Mouse (Mus musculus) olfactory bulb, adult 2 months (tissue): ENCODE measurements around the gene Gm21983. TPM values are rescaled to one million over a fixed set of nuclear protein-coding genes. Genes with fewer than 3 reads are reported as not detected.

Source experiments
- H3K27ac ChIP-seq: fragments of 200-500 bp; 2 replicates; pipeline ENCODE4 v1.5.1; 2012; ENCODE audit warnings: low read depth, low read length; ENCODE audit not compliant: insufficient read depth
- H3K4me1 ChIP-seq: fragments of 200-500 bp; 2 replicates; pipeline ENCODE4 v1.6.1; 2012; ENCODE audit warnings: low read length; ENCODE audit not compliant: control insufficient read depth, insufficient read depth
- H3K4me3 ChIP-seq: fragments of 200-500 bp; 2 replicates; pipeline ENCODE4 v1.5.1; 2012; ENCODE audit warnings: mild to moderate bottlenecking, low read depth, low read length, moderate library complexity; ENCODE audit not compliant: insufficient read depth
- CTCF ChIP-seq: fragments of 200-500 bp; IDR thresholded peaks from 2 replicates; pipeline ENCODE4 v1.5.1; 2012; ENCODE audit warnings: low read depth, mild to moderate bottlenecking, low read length, moderate library complexity; ENCODE audit not compliant: insufficient read depth
- POLR2A ChIP-seq: fragments of 200-500 bp; IDR thresholded peaks from 2 replicates; pipeline ENCODE4 v1.6.1; 2012; ENCODE audit warnings: mild to moderate bottlenecking, low read depth, low read length, moderate library complexity; ENCODE audit not compliant: insufficient read depth
- WGBS: fragments of 180-500 bp; shearing (Covaris S2); methylation state at CpG from one replicate; pipeline ENCODE4 v1.1.7; 2018; 5-methylcytosine and 5-hydroxymethylcytosine counted together
- polyA plus RNA-seq: library from polyadenylated mRNA; stranded (reverse); fragments of >200 nt; gene quantifications from 2 replicates; pipeline ENCODE4 v1.2.4, GENCODE M21; 2012; ENCODE audit warnings: low replicate concordance; ENCODE audit not compliant: missing spikeins, insufficient read depth, insufficient read length

Gm21983 gene
- polyA plus RNA-seq, 1 experiment, result not detected

- no peak within 1 kb of the TSS for H3K4me3 ChIP-seq
- TF ChIP-seq POLR2A (no peak), CTCF (no peak)
- H3K27ac ChIP-seq, result no peak within 1 kb of the TSS
- WGBS, result 59% methylated on average over 10 of the region's 10 CpGs
- H3K4me1 ChIP-seq, result 0 out of 2 replicates have a peak, but pooled peaks cover 4% of the 10 kb centered on the region
These were observed 27.6 kb downstream of the Gm21983 start, which contains the start of gene Cyp2t4 for GRCm38 (mm10) chr7:27153205-27153764. TSS of gene Cyp2t4 (plus strand) at chr7:27153714.

GRCm38 (mm10) chr7:27136410-27136996, 44.4 kb downstream of the Gm21983 start:
- Histone ChIP-seq H3K4me3 (no peak overlapping the region), H3K4me1 (no peaks in the 10 kb centered on the region), H3K27ac (no peak overlapping the region)
- WGBS, result 60% methylated on average over 8 of the region's 8 CpGs
- TF ChIP-seq CTCF, result no peak
- no peak for TF ChIP-seq POLR2A

DNA sequence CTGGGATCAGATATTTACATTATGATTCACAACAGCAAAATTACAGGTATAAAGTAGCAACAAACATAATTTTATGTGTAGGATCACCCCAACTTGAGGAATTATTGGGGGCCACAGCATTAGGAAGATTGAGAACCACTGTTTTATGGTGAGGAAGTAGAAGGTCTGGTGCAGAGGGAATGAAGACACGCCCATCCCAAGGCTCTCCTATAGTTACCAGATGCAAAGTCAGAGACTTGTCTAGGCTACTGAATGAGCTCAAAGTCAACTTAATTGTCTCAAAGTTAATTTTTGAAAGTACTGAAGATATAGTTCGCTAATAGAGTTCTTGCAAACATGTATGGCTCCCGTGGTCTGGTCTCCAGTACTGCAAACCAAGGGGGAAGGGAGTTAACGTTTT, 47.1 kb downstream of the Gm21983 start:
- no peak for TF ChIP-seq CTCF
- no peak for TF ChIP-seq POLR2A
- H3K4me3 ChIP-seq, result no peak overlapping the region
- WGBS, result 83% methylated on average over 4 of the region's 4 CpGs
- H3K4me1 ChIP-seq, result no peaks in the 10 kb centered on the region
- no peak overlapping the region for H3K27ac ChIP-seq

- no peak overlapping the region for H3K27ac ChIP-seq
- no peaks in the 10 kb centered on the region for H3K4me1 ChIP-seq
- no peak overlapping the region for H3K4me3 ChIP-seq
- WGBS, result 63% methylated on average over 12 of the region's 12 CpGs
- TF ChIP-seq POLR2A (no peak), CTCF (no peak)
These were observed 47.7 kb downstream of the Gm21983 start for GRCm38 (mm10) chr7:27133156-27133555.

- Histone ChIP-seq H3K4me1 (no peaks in the 10 kb centered on the region), H3K4me3 (no peak overlapping the region), H3K27ac (no peak overlapping the region)
- TF ChIP-seq CTCF (no peak), POLR2A (no peak)
- WGBS, result 9% methylated on average over 10 of the region's 10 CpGs
These were observed 48.3 kb downstream of the Gm21983 start for GRCm38 (mm10) chr7:27132588-27132987.

- no peak for TF ChIP-seq CTCF
- 60% methylated on average over 2 of the region's 2 CpGs for WGBS
- Histone ChIP-seq H3K4me1 (no peaks in the 10 kb centered on the region), H3K27ac (no peak overlapping the region), H3K4me3 (no peak overlapping the region)
These were observed 49.5 kb downstream of the Gm21983 start for GRCm38 (mm10) chr7:27131387-27131786.

DNA sequence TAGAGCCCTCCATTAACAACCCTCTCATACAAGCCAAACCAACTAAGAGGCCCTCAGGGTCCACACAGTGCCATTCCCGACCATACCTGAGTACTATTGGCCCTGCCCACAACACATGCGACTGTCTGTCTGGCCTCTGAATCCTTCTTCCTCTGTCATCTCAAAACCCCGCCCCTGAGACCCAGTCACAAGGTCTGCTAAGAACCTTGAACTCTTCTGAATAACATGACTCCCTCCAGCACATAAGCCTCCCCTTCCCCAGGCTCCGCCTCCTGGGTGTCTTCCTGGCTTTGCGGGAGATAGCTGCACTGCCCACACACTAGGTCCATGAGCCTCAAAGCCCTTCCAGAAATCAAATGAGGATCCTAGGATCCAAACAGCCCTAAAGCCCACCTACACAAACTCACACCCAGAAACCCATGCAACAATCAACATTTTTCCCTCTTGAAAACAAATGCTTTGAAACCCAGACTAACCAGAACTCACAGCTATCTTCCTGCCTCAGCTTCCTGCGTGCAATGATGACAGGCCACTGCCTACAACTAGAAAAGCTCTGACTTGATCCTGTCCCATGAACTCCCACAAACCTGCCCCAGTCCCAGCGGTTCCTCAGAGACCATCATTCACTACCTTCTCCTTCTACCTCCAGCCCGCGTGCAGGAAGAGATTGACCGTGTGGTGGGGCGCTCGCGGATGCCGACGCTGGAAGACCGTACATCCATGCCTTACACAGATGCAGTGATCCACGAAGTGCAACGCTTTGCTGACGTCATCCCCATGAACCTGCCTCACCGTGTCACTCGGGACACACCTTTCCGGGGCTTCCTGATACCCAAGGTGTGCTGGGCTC, 50.1 kb downstream of the Gm21983 start:
- Histone ChIP-seq H3K4me3 (no peak overlapping the region), H3K4me1 (no peaks in the 10 kb centered on the region), H3K27ac (no peak overlapping the region)
- WGBS, result 89% methylated on average over 22 of the region's 22 CpGs
- TF ChIP-seq POLR2A (no peak), CTCF (no peak)

DNA sequence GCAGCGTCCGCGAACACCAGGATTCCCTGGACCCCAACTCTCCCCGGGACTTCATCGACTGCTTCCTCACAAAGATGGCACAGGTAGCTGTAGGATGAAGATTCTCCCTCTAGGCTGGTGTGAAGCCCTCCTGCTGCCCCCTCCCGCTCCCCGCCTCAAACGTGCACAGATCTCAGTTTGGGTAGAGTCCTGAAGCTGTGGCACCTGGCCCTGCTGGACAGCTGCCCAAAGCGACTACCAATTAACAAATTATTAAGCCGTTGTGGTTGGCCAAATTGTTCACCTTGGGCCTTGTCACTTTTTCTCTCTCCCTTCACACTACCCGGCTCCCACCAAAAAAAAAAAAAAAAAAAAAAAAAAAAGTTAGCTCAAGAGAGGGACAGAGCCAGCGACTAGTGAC, 51.1 kb downstream of the Gm21983 start:
- no peak overlapping the region for H3K27ac ChIP-seq
- 86% methylated on average over 12 of the region's 12 CpGs for WGBS
- TF ChIP-seq POLR2A (no peak), CTCF (no peak)
- no peaks in the 10 kb centered on the region for H3K4me1 ChIP-seq
- no peak overlapping the region for H3K4me3 ChIP-seq

- no peak overlapping the region for H3K27ac ChIP-seq
- no peak overlapping the region for H3K4me3 ChIP-seq
- 90% methylated on average over 13 of the region's 13 CpGs for WGBS
- TF ChIP-seq POLR2A, result no peak
- no peak for TF ChIP-seq CTCF
- H3K4me1 ChIP-seq, result no peaks in the 10 kb centered on the region
These were observed 51.9 kb downstream of the Gm21983 start for GRCm38 (mm10) chr7:27128946-27129345.
